Mouse (Mus musculus) heart, postnatal 25 days (tissue): ENCODE measurements around the gene Gna11. TPM values are rescaled to one million over a fixed set of nuclear protein-coding genes. Genes with fewer than 3 reads are reported as not detected.

ENCODE experiments used
- DNase-seq: peaks from one replicate; pipeline ENCODE4 v3.0.0; 2022; ENCODE audit warnings: low spot score
- intact Hi-C: fragments of 180-260 bp; cut with DNase I; formaldehyde crosslinking; loops from one replicate; pipeline ENCODE4 v1.15.1; 2025
- total RNA-seq, 2 experiments: library from RNA; stranded (reverse); gene quantifications; 2 replicates each; pipeline ENCODE4 v1.2.3; 2021

The Gna11 gene
- total RNA-seq, 2 experiments from 2014 or later: 49.6 to 54.6 TPM

GRCm38 (mm10) chr10:81546788-81547571 lies 2.0 kb upstream of the Gna11 start:
- DNase-seq: no peak
- intact Hi-C loops: no loop called here

GRCm38 (mm10) chr10:81546332-81546731 lies 1.3 kb upstream of the Gna11 start:
- intact Hi-C loops: no loop called here
- no peak for DNase-seq

GRCm38 (mm10) chr10:81544296-81545160 lies 462 bp downstream of the Gna11 start:
- no peak for DNase-seq
- intact Hi-C loops: loop anchor here (5.0 kb wide), 1 partner anchor 137 kb away; no protein-coding TSS in a partner anchor

GRCm38 (mm10) chr10:81543633-81544032 lies 1.4 kb downstream of the Gna11 start:
- no peak for DNase-seq
- intact Hi-C loops: loop anchor here (5.0 kb wide), 1 partner anchor 136 kb away; no protein-coding TSS in a partner anchor

GRCm38 (mm10) chr10:81542727-81543460 lies 2.1 kb downstream of the Gna11 start:
- intact Hi-C loops: loop anchor here (5.0 kb wide), 1 partner anchor 136 kb away; no protein-coding TSS in a partner anchor
- DNase-seq: no peak

- intact Hi-C loops: loop anchor here (5.0 kb wide), 1 partner anchor 135 kb away; no protein-coding TSS in a partner anchor
These were observed 3.2 kb downstream of the Gna11 start for GRCm38 (mm10) chr10:81541803-81542202.

GRCm38 (mm10) chr10:81541363-81541762 lies 3.6 kb downstream of the Gna11 start:
- intact Hi-C loops: loop anchor here (5.0 kb wide), 1 partner anchor 134 kb away; no protein-coding TSS in a partner anchor
- DNase-seq: no peak

More at GRCm38 (mm10) chr10:81541803-81542202, 3.2 kb downstream of the Gna11 start:
- peak; percentile 73 for DNase-seq

- DNase-seq: no peak
- intact Hi-C loops: no loop called here
These were observed 6.5 kb downstream of the Gna11 start for GRCm38 (mm10) chr10:81538321-81539048.

- intact Hi-C loops: no loop called here
- DNase-seq: no peak
These were observed 7.6 kb downstream of the Gna11 start for GRCm38 (mm10) chr10:81537429-81537828.

GRCm38 (mm10) chr10:81536734-81537133 lies 8.3 kb downstream of the Gna11 start:
- no peak for DNase-seq
- intact Hi-C loops: no loop called here

GRCm38 (mm10) chr10:81534826-81535225 lies 10.2 kb downstream of the Gna11 start:
- DNase-seq: no peak
- intact Hi-C loops: no loop called here

- peak; percentile 56 for DNase-seq
- intact Hi-C loops: loop anchor here (1.0 kb wide), 1 partner anchor 23 kb away; no protein-coding TSS in a partner anchor
These were observed 18.2 kb downstream of the Gna11 start for GRCm38 (mm10) chr10:81526779-81527178.

- intact Hi-C loops: no loop called here
- DNase-seq: no peak
These were observed 19.8 kb downstream of the Gna11 start for GRCm38 (mm10) chr10:81525017-81525694.

GRCm38 (mm10) chr10:81524051-81524605 lies 20.9 kb downstream of the Gna11 start, which contains the start of gene Gna15:
Gene Gna15 (minus strand): TSS chr10:81524225.
- no peak for DNase-seq
- intact Hi-C loops: no loop called here

GRCm38 (mm10) chr10:81523570-81523969 lies 21.4 kb downstream of the Gna11 start:
- intact Hi-C loops: no loop called here
- DNase-seq: no peak

GRCm38 (mm10) chr10:81523142-81523541 lies 21.8 kb downstream of the Gna11 start:
- intact Hi-C loops: no loop called here

GRCm38 (mm10) chr10:81519978-81520365 lies 25.0 kb downstream of the Gna11 start:
- intact Hi-C loops: loop anchor here (2.0 to 5.0 kb wide), 2 partner anchors 17 to 32 kb away; no protein-coding TSS in a partner anchor
- DNase-seq: no peak

More at GRCm38 (mm10) chr10:81523142-81523541, 21.8 kb downstream of the Gna11 start:
- DNase-seq: no peak
